Mouse (Mus musculus) forebrain, embryonic 13.5 days (tissue): ENCODE data around the gene Wdfy3. TPM values are rescaled to one million over a fixed set of nuclear protein-coding genes. Genes with fewer than 3 reads are reported as not detected.

Experiments
- ATAC-seq: fragments of 200-750 bp; cut with Nextera tagmentation; 2 replicates; pipeline ENCODE4 v1.8.0; 2017
- H3K27ac ChIP-seq: fragments of 300-500 bp; sonication (generic); 2 replicates; pipeline ENCODE4 v1.5.1; 2015; ENCODE audit warnings: inconsistent platforms, mild to moderate bottlenecking, moderate library complexity
- H3K27me3 ChIP-seq: fragments of 300-500 bp; sonication (generic); 2 replicates; pipeline ENCODE4 v1.6.1; 2015; ENCODE audit warnings: mild to moderate bottlenecking, inconsistent platforms
- H3K36me3 ChIP-seq: fragments of 300-500 bp; sonication (generic); 2 replicates; pipeline ENCODE4 v1.6.1; 2015; ENCODE audit warnings: mild to moderate bottlenecking, inconsistent platforms; ENCODE audit not compliant: poor library complexity, severe bottlenecking
- H3K4me1 ChIP-seq: fragments of 300-500 bp; sonication (generic); 2 replicates; pipeline ENCODE4 v1.6.1; 2015; ENCODE audit warnings: inconsistent platforms
- H3K4me2 ChIP-seq: fragments of 300-500 bp; sonication (generic); 2 replicates; pipeline ENCODE4 v1.6.1; 2015; ENCODE audit warnings: inconsistent platforms, mild to moderate bottlenecking, moderate library complexity
- H3K4me3 ChIP-seq: fragments of 300-500 bp; sonication (generic); 2 replicates; pipeline ENCODE4 v1.5.1; 2015; ENCODE audit warnings: mild to moderate bottlenecking, inconsistent platforms
- H3K9ac ChIP-seq: fragments of 300-500 bp; sonication (generic); 2 replicates; pipeline ENCODE4 v1.6.1; 2015; ENCODE audit warnings: mild to moderate bottlenecking, inconsistent platforms
- H3K9me3 ChIP-seq: fragments of 300-500 bp; sonication (generic); replicated peaks from 2 replicates; pipeline ENCODE4 v1.6.1; 2016; ENCODE audit warnings: inconsistent platforms
- WGBS: fragments of 180-500 bp; shearing (Covaris S2); methylation state at CpG from one replicate; pipeline ENCODE4 v1.1.7; 2015; 5-methylcytosine and 5-hydroxymethylcytosine counted together
- polyA plus RNA-seq: library from polyadenylated mRNA; unstranded; fragments of >200 nt; fragmentation: Nextera tagmentation; extraction: Ambion mirVana; gene quantifications from 2 replicates; pipeline ENCODE4 v1.2.1, GENCODE M21; 2015

Gene Wdfy3
- polyA plus RNA-seq, 1 experiment from 2014 or later, result 22.9 TPM

DNA sequence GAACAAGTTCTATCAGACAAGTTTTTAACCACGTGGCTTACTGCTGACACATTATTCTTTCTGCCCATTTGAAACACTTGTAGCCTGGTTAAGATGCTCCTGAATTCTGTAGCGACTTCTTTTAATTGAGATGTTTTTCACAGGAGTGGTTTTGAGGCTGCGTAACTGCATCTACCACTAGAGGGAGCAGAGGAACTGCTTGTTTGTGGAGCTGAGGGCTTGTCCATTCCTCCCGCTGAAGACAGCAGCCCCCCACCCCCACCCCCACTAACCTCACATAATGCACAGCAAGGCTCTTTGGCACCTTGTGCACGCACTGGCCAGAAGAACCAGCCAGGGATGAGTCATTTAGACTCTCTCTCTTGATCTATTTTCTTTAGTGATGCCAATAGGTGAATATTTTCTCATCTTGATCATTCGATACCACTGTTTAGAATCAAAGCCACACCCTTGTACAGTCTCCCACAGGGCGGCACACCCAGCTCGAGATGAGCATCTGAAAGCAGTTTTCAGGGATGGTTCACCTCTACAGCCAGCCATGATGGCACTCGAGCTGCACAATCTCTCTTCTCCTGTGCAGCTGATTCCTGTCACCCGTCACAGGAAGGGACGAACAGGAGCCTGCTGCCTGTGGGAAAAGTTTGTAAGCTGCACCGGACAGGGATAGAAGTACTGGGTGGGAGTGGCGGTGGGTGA lies 175.8 kb downstream of the Wdfy3 start:
- H3K27ac ChIP-seq, result no peak overlapping the region
- no peak overlapping the region for H3K9ac ChIP-seq
- H3K9me3 ChIP-seq, result no peaks in the 10 kb centered on the region
- WGBS, result 77% methylated on average over 13 of the region's 13 CpGs
- peaks cover 90% of the 10 kb centered on the region for H3K36me3 ChIP-seq
- H3K4me3 ChIP-seq, result no peak overlapping the region
- no peaks in the 10 kb centered on the region for H3K4me1 ChIP-seq
- H3K27me3 ChIP-seq, result no peaks in the 10 kb centered on the region
- no peak overlapping the region for H3K4me2 ChIP-seq
- 0 out of 2 replicates have a peak, but pooled peaks have one; percentile 51 for ATAC-seq

DNA sequence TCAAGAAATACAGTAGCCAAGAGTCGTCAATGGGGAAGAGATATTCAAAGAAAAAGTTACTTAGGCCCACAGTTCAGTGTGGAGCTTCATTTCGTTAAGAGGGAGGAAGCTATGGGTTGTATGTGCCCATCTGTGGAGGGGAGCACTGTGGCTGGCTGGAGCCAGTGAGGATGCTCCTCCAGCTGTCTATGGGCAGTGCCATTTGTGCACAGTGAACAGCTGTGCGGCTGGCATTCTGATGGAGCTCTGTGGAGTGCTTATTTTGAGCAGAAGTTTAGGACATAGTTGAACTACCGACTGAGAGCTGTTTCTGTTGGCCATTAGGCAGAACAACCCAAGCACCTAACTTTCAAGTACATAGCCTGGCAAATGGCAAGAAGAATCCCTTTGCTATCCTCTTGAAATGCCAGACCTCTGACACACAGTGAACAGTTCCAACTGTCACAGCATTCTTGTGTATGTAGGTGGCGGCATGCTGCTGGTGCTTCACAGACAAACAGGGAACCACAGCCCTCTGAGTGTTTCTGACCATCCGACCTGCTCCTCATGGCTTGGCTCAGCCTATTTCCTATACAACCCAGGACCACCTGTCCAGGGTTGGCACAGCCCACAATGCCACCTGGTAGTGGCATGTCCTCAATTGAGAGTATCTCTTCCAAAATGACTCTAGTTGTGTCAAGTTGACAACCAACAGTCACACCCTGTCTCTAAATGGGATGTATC lies 177.9 kb downstream of the Wdfy3 start:
- Histone ChIP-seq H3K36me3 (peaks cover 97% of the 10 kb centered on the region), H3K9ac (no peak overlapping the region), H3K27me3 (no peaks in the 10 kb centered on the region), H3K27ac (no peak overlapping the region), H3K4me2 (no peak overlapping the region), H3K4me1 (no peaks in the 10 kb centered on the region), H3K9me3 (no peaks in the 10 kb centered on the region), H3K4me3 (no peak overlapping the region)
- no peak for ATAC-seq
- 95% methylated on average over 6 of the region's 6 CpGs for WGBS

DNA sequence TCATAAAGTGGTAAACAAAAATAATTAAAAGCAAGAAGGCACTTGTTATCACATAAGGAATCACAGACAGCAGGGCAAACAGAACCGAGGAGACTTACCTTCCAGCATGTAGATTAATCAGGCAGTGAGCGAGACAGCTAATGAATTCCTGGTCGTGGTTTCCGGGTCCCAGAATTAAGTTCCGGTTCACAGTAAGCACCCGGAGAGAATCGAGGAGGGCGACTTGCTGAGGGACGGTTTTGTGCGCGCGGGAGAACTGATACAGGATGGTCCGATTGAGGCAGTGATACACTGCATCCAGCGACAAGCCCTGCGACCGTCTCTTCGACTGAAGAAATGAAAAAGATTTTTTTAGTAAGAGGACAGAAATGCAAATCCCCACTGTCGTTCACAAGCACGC lies 181.7 kb downstream of the Wdfy3 start:
- H3K27me3 ChIP-seq, result no peaks in the 10 kb centered on the region
- no peaks in the 10 kb centered on the region for H3K4me1 ChIP-seq
- WGBS, result 95% methylated on average over 19 of the region's 19 CpGs
- ATAC-seq, result no peak
- H3K9me3 ChIP-seq, result no peaks in the 10 kb centered on the region
- no peak overlapping the region for H3K4me2 ChIP-seq
- no peak overlapping the region for H3K27ac ChIP-seq
- no peak overlapping the region for H3K4me3 ChIP-seq
- no peak overlapping the region for H3K9ac ChIP-seq
- H3K36me3 ChIP-seq, result peaks cover 95% of the 10 kb centered on the region

DNA sequence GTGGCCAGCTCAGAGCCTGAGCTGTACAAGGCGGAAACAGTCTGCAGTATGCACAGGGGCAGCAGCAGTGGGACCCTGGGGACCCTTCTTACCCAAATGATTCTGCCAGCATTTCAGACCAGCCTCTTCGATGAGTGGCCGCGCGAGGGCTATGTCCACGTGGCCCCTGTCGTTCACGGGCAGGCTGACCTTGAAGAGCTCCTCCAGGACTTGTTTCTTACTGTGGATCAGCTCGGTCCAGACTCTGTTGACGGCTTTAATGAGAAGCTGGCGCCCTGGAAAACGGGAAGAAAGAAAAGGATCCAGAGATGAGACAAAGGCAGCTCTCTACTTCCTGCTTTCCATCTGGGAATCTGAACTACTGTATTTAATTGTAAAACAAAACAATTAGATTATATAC lies 184.7 kb downstream of the Wdfy3 start:
- H3K27me3 ChIP-seq, result no peaks in the 10 kb centered on the region
- ATAC-seq, result no peak

DNA sequence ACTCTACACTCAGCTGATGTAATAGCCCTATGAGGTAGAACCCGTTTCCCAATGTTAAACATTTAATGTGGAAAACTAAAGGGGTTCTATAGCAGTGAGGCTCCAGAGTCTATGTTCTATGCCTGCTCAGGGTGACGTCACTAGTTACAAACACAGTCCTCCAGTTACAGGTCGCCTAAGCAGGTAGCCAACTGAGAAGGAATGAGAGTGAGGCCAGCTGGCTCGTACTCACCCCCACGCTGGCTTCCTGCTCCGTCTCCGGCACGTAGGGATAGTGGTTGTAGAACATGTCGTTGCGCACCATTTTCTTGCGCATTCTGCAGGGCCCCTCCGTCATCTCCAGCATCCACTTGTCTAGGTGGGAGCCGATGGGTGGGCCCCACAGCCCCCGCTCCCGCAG lies 187.5 kb downstream of the Wdfy3 start:
- ATAC-seq, result no peak
- Histone ChIP-seq H3K36me3 (peaks cover 93% of the 10 kb centered on the region), H3K27me3 (no peaks in the 10 kb centered on the region)

More for the DNA sequence above, 184.7 kb downstream of the Wdfy3 start:
- no peak overlapping the region for H3K9ac ChIP-seq
- H3K4me3 ChIP-seq, result no peak overlapping the region
- no peaks in the 10 kb centered on the region for H3K4me1 ChIP-seq
- peaks cover 96% of the 10 kb centered on the region for H3K36me3 ChIP-seq
- H3K27ac ChIP-seq, result no peak overlapping the region
- no peaks in the 10 kb centered on the region for H3K9me3 ChIP-seq
- H3K4me2 ChIP-seq, result no peak overlapping the region
- WGBS, result 89% methylated on average over 12 of the region's 12 CpGs

DNA sequence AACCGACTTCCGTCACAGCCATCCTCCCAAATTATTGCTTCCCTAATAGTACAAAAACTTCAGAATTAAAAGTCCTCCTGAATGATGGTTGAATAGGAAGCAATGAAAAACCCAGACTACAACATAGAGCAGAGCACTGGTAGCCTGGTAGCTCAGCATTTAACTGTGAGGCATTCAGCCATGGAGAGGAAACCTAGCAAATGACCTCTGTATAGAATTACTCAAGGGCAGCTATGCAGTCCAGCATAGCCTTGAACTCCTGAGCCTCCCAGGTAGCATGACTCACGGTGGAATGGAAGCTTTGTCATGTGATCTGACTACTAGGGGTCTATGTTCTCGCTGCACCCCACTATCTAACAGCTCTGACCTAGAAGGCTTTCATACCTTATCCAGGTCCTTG lies 189.8 kb downstream of the Wdfy3 start:
- peaks cover 92% of the 10 kb centered on the region for H3K36me3 ChIP-seq
- no peak overlapping the region for H3K9ac ChIP-seq
- ATAC-seq, result no peak
- H3K4me3 ChIP-seq, result no peak overlapping the region
- no peaks in the 10 kb centered on the region for H3K9me3 ChIP-seq
- no peaks in the 10 kb centered on the region for H3K4me1 ChIP-seq
- WGBS, result 94% methylated on average over 4 of the region's 4 CpGs
- H3K27ac ChIP-seq, result no peak overlapping the region
- no peaks in the 10 kb centered on the region for H3K27me3 ChIP-seq
- no peak overlapping the region for H3K4me2 ChIP-seq

More for the DNA sequence above, 187.5 kb downstream of the Wdfy3 start:
- H3K4me3 ChIP-seq, result no peak overlapping the region
- WGBS, result 94% methylated on average over 15 of the region's 15 CpGs
- H3K9ac ChIP-seq, result no peak overlapping the region
- no peaks in the 10 kb centered on the region for H3K9me3 ChIP-seq
- H3K4me1 ChIP-seq, result no peaks in the 10 kb centered on the region
- no peak overlapping the region for H3K27ac ChIP-seq
- H3K4me2 ChIP-seq, result no peak overlapping the region

DNA sequence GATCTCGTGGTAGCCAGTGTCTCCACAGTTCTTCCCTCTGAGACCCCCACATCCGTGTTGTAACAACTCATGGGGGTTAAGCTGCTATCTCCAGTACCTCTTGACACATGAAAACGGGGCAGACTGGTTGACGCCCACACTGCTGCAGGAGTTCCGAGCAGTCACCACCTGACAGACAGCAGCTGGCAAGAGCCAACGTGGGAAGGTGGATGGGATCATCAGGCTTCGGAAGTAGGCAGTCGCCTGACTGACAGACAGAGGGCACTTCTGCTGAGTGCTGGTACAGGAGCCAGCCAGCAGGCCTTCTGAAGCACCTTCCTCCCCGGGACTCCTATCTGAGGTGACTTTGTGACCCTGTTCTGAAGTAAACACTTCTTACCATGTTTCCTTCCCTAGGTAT lies 191.3 kb downstream of the Wdfy3 start:
- H3K9ac ChIP-seq, result no peak overlapping the region
- no peak overlapping the region for H3K4me2 ChIP-seq
- peaks cover 92% of the 10 kb centered on the region for H3K36me3 ChIP-seq
- ATAC-seq, result no peak
- no peaks in the 10 kb centered on the region for H3K4me1 ChIP-seq
- WGBS, result 83% methylated on average over 9 of the region's 9 CpGs
- no peak overlapping the region for H3K4me3 ChIP-seq
- no peak overlapping the region for H3K27ac ChIP-seq
- no peaks in the 10 kb centered on the region for H3K27me3 ChIP-seq
- no peaks in the 10 kb centered on the region for H3K9me3 ChIP-seq

DNA sequence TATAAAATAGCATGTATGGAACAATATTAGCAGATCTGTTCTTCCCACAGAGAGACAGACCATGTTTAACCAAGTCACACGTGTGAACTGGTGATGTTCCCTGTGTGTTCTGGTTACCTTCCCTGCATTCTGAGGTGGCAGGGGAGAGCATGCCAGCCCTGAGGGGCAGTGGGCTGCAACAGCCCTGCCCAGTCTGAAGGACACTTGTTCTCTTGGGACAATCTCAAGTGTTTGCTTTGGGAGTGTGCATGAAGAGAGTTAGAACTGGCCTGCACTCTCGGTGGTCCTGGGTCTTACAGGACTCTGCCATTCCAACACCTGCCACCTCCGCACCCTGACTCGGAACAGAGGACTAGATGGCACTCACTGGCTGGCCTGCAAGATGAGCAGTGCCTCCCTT lies 193.5 kb downstream of the Wdfy3 start:
- Histone ChIP-seq H3K9ac (no peak overlapping the region), H3K4me2 (no peak overlapping the region), H3K27ac (no peak overlapping the region), H3K4me3 (no peak overlapping the region), H3K36me3 (peaks cover 93% of the 10 kb centered on the region), H3K4me1 (no peaks in the 10 kb centered on the region), H3K9me3 (no peaks in the 10 kb centered on the region), H3K27me3 (no peaks in the 10 kb centered on the region)
- WGBS, result 90% methylated on average over 4 of the region's 4 CpGs
- no peak for ATAC-seq

DNA sequence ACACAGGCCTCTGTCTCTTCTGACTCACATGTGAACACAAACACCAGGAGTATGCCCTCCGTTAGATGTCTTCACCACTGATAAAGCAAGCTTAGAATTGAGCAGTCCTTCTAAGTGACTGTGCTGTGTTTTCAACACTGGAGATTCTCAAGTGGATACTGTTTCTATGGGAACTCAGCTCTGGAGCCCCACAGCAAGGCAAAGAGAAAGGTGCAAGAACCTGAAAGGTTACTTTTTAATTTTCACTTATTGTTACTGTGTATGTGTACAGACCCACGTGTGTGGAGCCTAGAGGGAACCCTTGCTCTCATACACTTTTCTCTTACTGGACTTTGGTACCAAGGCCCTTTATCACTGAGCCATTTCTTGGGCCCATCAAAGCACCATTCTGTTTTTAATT lies 203.0 kb downstream of the Wdfy3 start:
- WGBS, result 82% methylated on average over 2 of the region's 2 CpGs

DNA sequence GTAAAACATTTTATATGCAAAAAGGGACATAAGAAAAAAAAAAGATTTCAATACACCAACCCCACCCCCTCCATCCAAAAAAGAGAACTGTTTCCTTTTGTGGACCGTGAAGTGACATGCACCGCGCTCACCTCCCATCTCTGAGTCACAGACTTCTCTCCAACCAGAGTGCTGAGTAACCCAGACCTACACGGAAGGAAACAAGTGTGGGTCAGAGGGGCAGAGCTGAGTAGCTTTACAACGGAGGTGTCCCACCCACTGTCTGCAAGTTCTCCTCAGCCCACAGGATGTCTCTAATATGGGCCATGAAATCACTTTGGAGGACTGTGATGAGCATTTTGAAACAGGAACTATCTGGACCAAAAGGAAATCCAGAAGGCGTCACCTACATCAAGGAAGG lies 205.8 kb downstream of the Wdfy3 start:
- no peak for ATAC-seq
- Histone ChIP-seq H3K9me3 (no peaks in the 10 kb centered on the region), H3K4me2 (no peak overlapping the region), H3K27ac (no peak overlapping the region), H3K4me1 (no peaks in the 10 kb centered on the region), H3K27me3 (no peaks in the 10 kb centered on the region), H3K4me3 (no peak overlapping the region), H3K36me3 (peaks cover 96% of the 10 kb centered on the region), H3K9ac (no peak overlapping the region)
- WGBS, result 96% methylated on average over 6 of the region's 6 CpGs

More for the DNA sequence above, 203.0 kb downstream of the Wdfy3 start:
- Histone ChIP-seq H3K27ac (no peak overlapping the region), H3K27me3 (no peaks in the 10 kb centered on the region), H3K4me1 (no peaks in the 10 kb centered on the region), H3K9me3 (no peaks in the 10 kb centered on the region; the same call in 1 of the 2 replicates), H3K4me2 (no peak overlapping the region), H3K9ac (no peak overlapping the region), H3K4me3 (no peak overlapping the region), H3K36me3 (peaks cover 96% of the 10 kb centered on the region)
- ATAC-seq, result no peak

DNA sequence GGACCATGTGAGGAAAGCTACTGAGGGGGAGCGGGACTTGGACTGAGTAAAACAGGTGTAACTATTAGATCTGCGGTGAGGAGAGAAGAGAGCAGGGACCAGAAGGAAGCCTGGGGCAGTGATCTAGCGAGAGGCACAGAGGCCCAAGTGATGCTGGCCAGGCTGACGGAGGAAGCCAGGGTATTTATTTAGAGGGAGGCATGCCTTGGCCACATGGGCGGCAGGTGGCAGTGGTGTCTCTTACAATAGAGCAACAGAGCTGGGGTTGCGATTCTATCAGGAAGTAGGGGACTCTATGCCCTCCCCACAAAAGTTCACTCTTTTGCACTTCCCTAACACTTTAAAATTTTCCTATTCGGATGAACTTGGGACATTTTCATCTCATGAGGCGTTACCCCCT lies 207.1 kb downstream of the Wdfy3 start:
- H3K4me2 ChIP-seq, result no peak overlapping the region
- no peaks in the 10 kb centered on the region for H3K4me1 ChIP-seq
- peaks cover 96% of the 10 kb centered on the region for H3K36me3 ChIP-seq
- 90% methylated on average over 8 of the region's 8 CpGs for WGBS
- no peak for ATAC-seq
- H3K27me3 ChIP-seq, result no peaks in the 10 kb centered on the region
- no peak overlapping the region for H3K4me3 ChIP-seq
- H3K27ac ChIP-seq, result no peak overlapping the region
- H3K9ac ChIP-seq, result no peak overlapping the region
- no peaks in the 10 kb centered on the region for H3K9me3 ChIP-seq

DNA sequence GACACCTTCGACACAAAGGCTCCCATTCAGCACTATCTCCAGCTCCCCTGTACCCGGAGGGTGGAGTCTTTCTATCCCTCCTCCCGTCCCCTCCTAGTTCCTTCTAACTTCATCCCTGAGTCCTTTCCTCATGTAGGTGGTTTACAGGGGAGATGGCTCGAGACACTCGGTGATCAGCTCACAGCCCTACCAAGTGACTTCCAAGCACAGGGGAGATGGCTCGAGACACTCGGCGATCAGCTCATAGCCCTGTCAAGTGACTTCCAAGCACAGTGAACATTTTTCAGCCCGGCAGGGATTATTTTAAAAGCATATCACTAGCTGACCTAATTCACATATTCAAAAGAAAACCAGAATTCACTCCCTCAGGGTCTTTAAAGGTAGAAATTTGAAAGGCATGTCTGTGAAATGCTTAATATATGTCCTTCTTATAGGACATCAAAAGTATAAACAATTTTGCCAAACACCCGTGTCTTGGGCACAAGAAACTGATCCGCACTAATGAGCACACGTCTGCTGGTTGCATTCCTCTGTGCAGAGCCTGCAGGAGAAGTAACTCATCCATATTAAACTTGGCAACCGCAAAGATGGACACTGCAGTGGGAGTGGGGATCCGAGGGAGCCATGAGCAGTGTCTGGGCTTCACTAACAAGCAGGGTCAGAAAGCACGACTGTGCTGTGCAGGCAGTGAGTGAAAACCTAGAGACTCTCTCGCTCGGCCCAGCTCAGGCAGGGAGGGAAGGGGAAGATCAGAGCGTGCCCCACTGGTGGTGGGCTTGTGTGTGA lies 207.7 kb downstream of the Wdfy3 start:
- no peak overlapping the region for H3K4me2 ChIP-seq
- H3K4me1 ChIP-seq, result no peaks in the 10 kb centered on the region
- no peak overlapping the region for H3K9ac ChIP-seq
- WGBS, result 90% methylated on average over 18 of the region's 18 CpGs
- H3K27me3 ChIP-seq, result no peaks in the 10 kb centered on the region
- no peak overlapping the region for H3K27ac ChIP-seq
- peaks cover 96% of the 10 kb centered on the region for H3K36me3 ChIP-seq
- no peak overlapping the region for H3K4me3 ChIP-seq
- no peak for ATAC-seq
- no peaks in the 10 kb centered on the region for H3K9me3 ChIP-seq
